Mouse (Mus musculus) liver, adult 2 months (tissue): ENCODE results near the gene Hspa5. TPM values are rescaled to one million over a fixed set of nuclear protein-coding genes. Genes with fewer than 3 reads are reported as not detected.

Experiments used
- DNase-seq: peaks from one replicate; pipeline ENCODE4 v3.0.0-alpha.2; 2011; ENCODE audit warnings: low read depth, low spot score; ENCODE audit errors: extremely low read depth
- H3K27ac ChIP-seq: fragments of 200-500 bp; replicated peaks from 2 replicates; pipeline ENCODE4 v1.5.1; 2012; ENCODE audit warnings: low read depth, mild to moderate bottlenecking, control low read depth, inconsistent platforms, low read length; ENCODE audit not compliant: insufficient read depth
- H3K27me3 ChIP-seq: fragments of 200-500 bp; 2 replicates; pipeline ENCODE4 v1.6.1; 2012; ENCODE audit warnings: mild to moderate bottlenecking, moderate library complexity, low read length, inconsistent platforms; ENCODE audit not compliant: control insufficient read depth, insufficient read depth
- H3K36me3 ChIP-seq: fragments of 200-500 bp; 2 replicates; pipeline ENCODE4 v1.6.1; 2012; ENCODE audit warnings: low read length, inconsistent platforms; ENCODE audit not compliant: control insufficient read depth, insufficient read depth
- H3K4me1 ChIP-seq: fragments of 200-500 bp; 2 replicates; pipeline ENCODE4 v1.6.1; 2011; ENCODE audit warnings: low read length; ENCODE audit not compliant: control insufficient read depth, insufficient read depth
- H3K4me3 ChIP-seq: fragments of 200-500 bp; 2 replicates; pipeline ENCODE4 v1.5.1; 2011; ENCODE audit warnings: low read depth, mild to moderate bottlenecking, control low read depth, low read length, moderate library complexity; ENCODE audit not compliant: insufficient read depth
- H3K79me2 ChIP-seq: fragments of 200-500 bp; 2 replicates; pipeline ENCODE4 v1.6.1; 2012; ENCODE audit warnings: inconsistent platforms, mild to moderate bottlenecking, low read length, moderate library complexity; ENCODE audit not compliant: control insufficient read depth, insufficient read depth
- H3K9ac ChIP-seq: fragments of 200-500 bp; 2 replicates; pipeline ENCODE4 v1.6.1; 2012; ENCODE audit warnings: low read depth, mild to moderate bottlenecking, control low read depth, inconsistent platforms, low read length
- CTCF ChIP-seq: fragments of 200-500 bp; IDR thresholded peaks from 2 replicates; pipeline ENCODE4 v1.5.1; 2011; ENCODE audit warnings: low read depth, low read length, control low read depth
- POLR2A ChIP-seq: fragments of 200-500 bp; IDR thresholded peaks from 2 replicates; pipeline ENCODE4 v1.6.1; 2011; ENCODE audit warnings: low read length, control low read depth; ENCODE audit not compliant: insufficient read depth; ENCODE audit errors: extremely low read depth
- WGBS: fragments of 180-500 bp; shearing (Covaris S2); methylation state at CpG from one replicate; pipeline ENCODE4 v1.1.7; 2018; 5-methylcytosine and 5-hydroxymethylcytosine counted together
- polyA plus RNA-seq: library from polyadenylated mRNA; depleted of rRNA; stranded (reverse); fragments of >200 nt; gene quantifications from 2 replicates; pipeline ENCODE4 v1.2.3, GENCODE M21; 2012
- total RNA-seq: library from RNA; depleted of rRNA; stranded (reverse); fragments of >200 nt; gene quantifications from 2 replicates; pipeline ENCODE4 v1.2.3, GENCODE M21; 2014

Hspa5 gene
- total and polyA plus RNA-seq, 2 experiments: 843 to 1,344 TPM

DNA sequence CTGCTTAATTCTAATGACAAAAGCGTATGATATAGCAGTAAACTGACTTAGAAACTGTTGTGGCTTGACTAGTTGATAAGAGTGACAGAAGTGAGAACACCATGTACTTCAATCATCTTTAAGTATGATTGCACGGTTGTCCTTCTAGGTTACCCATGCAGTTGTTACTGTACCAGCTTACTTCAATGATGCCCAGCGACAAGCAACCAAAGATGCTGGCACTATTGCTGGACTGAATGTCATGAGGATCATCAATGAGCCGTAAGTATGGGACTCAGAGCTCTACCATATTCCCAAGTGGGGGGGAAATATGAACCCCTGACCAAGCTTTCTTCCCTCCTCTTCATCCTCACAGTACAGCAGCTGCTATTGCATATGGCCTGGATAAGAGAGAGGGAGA, 1.9 kb downstream of the Hspa5 start:
- peaks cover 18% of the 10 kb centered on the region for H3K79me2 ChIP-seq
- DNase-seq: peak; percentile 36
- no peaks in the 10 kb centered on the region for H3K27me3 ChIP-seq
- H3K4me3 ChIP-seq: peak overlapping the region; percentile 88
- TF ChIP-seq CTCF (no peak), POLR2A (no peak)
- 32% methylated on average over 4 of the region's 4 CpGs for WGBS
- H3K27ac ChIP-seq: no peak overlapping the region
- H3K9ac ChIP-seq: peak overlapping the region; percentile 54
- H3K4me1 ChIP-seq: peaks cover 28% of the 10 kb centered on the region
- peaks cover 56% of the 10 kb centered on the region for H3K36me3 ChIP-seq

DNA sequence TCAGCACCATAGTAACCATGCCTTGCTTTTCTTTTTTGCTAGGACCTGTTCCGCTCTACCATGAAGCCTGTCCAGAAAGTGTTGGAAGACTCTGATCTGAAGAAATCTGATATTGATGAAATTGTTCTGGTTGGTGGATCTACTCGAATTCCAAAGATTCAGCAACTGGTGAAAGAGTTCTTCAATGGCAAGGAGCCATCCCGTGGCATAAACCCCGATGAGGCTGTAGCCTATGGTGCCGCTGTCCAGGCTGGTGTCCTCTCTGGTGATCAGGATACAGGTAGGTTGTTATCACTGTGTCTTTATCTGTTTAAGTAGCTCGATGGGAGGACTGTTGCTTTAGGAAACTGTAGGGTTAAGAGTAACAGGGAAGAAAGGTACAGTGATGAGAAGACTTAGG, 2.7 kb downstream of the Hspa5 start:
- Histone ChIP-seq H3K36me3 (peaks cover 56% of the 10 kb centered on the region), H3K9ac (peak overlapping the region; percentile 54), H3K79me2 (peaks cover 18% of the 10 kb centered on the region), H3K27ac (no peak overlapping the region), H3K27me3 (no peaks in the 10 kb centered on the region), H3K4me3 (peak overlapping the region; percentile 50), H3K4me1 (peaks cover 28% of the 10 kb centered on the region)
- TF ChIP-seq CTCF: no peak
- TF ChIP-seq POLR2A: no peak
- 32% methylated on average over 6 of the region's 6 CpGs for WGBS
- DNase-seq: no peak

DNA sequence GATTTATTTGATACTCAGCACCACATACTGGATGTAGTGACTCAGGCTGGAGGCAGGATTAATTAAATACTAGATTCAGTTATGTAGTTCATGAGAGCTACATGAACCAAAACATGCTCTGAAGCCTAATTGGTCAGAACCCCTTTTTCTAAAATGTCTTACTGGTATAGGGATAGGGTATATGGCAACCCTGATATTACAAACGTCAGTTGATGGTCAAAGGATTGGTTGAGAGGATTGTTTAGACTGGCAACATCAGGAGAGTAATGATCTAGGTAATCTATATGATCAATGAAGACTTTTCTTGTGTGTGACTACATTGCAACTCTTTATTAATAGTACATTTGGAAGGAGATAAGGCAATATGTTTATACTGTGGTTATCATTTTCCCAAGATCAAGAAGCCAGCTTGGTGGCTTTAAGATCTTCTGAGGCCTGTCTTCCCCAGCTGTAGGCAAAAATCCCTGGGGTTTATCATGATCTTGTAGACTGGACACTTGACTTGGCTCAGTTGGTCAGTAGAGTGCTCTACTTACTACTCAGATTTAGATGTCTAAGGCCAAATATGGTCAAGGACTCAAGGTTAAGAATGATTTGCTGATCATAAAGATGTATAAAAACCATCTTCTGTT, 5.6 kb downstream of the Hspa5 start:
- Histone ChIP-seq H3K27me3 (no peaks in the 10 kb centered on the region), H3K27ac (no peak overlapping the region), H3K4me1 (peaks cover 22% of the 10 kb centered on the region), H3K36me3 (peaks cover 56% of the 10 kb centered on the region), H3K79me2 (peaks cover 11% of the 10 kb centered on the region), H3K9ac (no peak overlapping the region), H3K4me3 (no peak overlapping the region)
- 16% methylated on average over 1 of the region's 1 CpGs for WGBS
- peak; percentile 50 for DNase-seq
- TF ChIP-seq POLR2A (no peak), CTCF (no peak)

DNA sequence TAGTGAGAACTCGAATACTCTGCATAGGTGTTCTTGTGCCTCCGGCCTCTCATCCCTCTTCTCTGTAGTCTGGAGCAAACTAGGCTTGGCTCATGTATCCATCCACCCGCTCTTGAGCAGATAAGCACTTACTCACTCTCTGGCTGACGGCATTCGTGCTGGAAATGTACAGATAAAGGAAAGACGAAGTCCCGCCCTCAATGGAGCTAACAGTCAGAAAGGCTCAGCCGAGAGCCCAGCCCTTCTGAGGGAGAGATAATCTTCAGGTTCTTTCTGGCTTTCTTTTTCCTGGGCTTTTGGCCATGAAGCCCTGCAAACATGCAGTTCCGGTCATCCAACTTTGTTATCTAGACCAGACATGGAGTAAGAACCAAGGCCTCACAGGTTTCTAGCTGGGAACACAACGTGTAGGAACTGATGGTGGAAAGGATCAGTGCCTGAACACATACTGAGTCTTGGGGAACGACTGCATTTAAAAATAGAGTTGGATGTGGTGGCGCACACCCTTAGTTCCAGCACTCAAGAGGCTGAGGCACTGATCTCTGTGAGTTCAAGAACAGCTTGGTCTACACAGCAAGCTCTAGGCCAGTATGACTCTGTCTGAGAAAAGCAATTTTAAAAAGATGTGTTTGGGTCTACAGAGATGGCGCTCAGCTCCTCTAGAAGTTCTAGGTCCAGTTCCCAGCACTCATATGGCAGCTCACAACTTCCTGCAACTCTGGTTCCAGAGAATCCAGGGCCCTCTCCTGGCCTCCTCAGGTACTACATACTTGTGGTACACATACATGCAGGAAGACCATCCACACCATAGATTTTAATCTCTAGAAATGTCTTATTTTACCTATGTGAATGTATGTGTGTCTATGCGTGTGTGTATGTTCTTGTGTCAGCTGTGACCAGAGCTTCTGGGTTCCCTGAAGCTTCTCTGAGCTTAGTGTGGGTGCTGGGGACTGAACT, 11.6 kb downstream of the Hspa5 start:
- peaks cover 5% of the 10 kb centered on the region for H3K36me3 ChIP-seq
- TF ChIP-seq POLR2A (no peak), CTCF (no peak)
- DNase-seq: no peak
- no peaks in the 10 kb centered on the region; the same call in 1 of the 2 replicates for H3K4me1 ChIP-seq
- H3K27me3 ChIP-seq: no peaks in the 10 kb centered on the region
- no peak overlapping the region for H3K9ac ChIP-seq
- no peak overlapping the region for H3K27ac ChIP-seq
- H3K4me3 ChIP-seq: no peak overlapping the region
- WGBS: 91% methylated on average over 14 of the region's 14 CpGs
- no peaks in the 10 kb centered on the region for H3K79me2 ChIP-seq

DNA sequence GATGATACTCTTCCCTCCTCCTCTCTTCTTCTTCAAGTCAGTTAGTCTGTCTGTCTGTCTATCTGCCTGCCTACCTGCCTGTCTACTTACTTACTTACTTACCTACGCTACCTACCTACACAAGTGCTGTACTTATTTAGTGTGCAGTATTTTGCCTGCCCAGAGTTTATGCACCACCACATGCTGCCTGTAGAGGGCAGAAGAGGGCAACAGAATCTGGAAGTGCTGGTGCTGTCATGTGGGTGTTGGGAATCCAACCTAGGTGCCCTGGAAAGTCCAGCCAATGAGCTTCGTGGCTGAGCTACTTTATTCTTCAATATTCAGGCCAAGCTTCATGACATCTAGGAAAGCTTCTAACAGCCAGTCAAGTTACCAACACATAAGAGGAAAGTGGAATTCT, 12.3 kb downstream of the Hspa5 start:
- Histone ChIP-seq H3K36me3 (peaks cover 4% of the 10 kb centered on the region; the same call in 1 of the 2 replicates), H3K79me2 (no peaks in the 10 kb centered on the region), H3K4me1 (no peaks in the 10 kb centered on the region; the same call in 1 of the 2 replicates), H3K27ac (no peak overlapping the region), H3K9ac (no peak overlapping the region), H3K27me3 (no peaks in the 10 kb centered on the region), H3K4me3 (no peak overlapping the region)
- 54% methylated on average over 2 of the region's 2 CpGs for WGBS
- peak; percentile 52 for DNase-seq
- TF ChIP-seq CTCF (peak; percentile 84), POLR2A (no peak)
